Mouse (Mus musculus) liver, embryonic 14.5 days (tissue): ENCODE measurements at regions not wholly inside any gene's neighbourhood (a gene's known extent, or its start where the extent isn't known, plus 50 kb on each side); places are given as distances from the start of the nearest gene placed in this dataset.

Experiments used
- ATAC-seq: fragments of 200-750 bp; cut with Nextera tagmentation; 2 replicates; pipeline ENCODE4 v1.8.0; 2017; ENCODE audit warnings: moderate number of reproducible peaks, mild to moderate bottlenecking, moderate library complexity; ENCODE audit not compliant: insufficient read depth
- DNase-seq, 3 experiments: peaks; one replicate each; pipeline ENCODE4 v3.0.0-alpha.2; 2012 to 2013; ENCODE audit warnings: low read depth in 3 of 3, low spot score in 3 of 3
- H3K27ac ChIP-seq: fragments of 300-500 bp; sonication (generic); 2 replicates; pipeline ENCODE4 v1.5.1; 2014; ENCODE audit warnings: moderate library complexity, mild to moderate bottlenecking, control low read depth, inconsistent platforms
- H3K27me3 ChIP-seq: fragments of 300-500 bp; sonication (generic); 2 replicates; pipeline ENCODE4 v1.6.1; 2014; ENCODE audit warnings: mild to moderate bottlenecking, low read length, moderate library complexity; ENCODE audit not compliant: control insufficient read depth, insufficient read depth
- H3K36me3 ChIP-seq: fragments of 300-500 bp; sonication (generic); replicated peaks from 2 replicates; pipeline ENCODE4 v1.6.1; 2014; ENCODE audit warnings: low read depth; ENCODE audit not compliant: control insufficient read depth, insufficient read depth
- H3K4me1 ChIP-seq, 2 experiments: fragments of 200-500 bp in 1 of 2; fragments of 300-500 bp in 1 of 2; sonication (generic) in 1 of 2; replicated peaks; 2 replicates each; pipeline ENCODE4 v1.6.1; 2012 to 2014; ENCODE audit warnings: antibody characterized with exemption in 1 of 2, inconsistent platforms in 1 of 2, low read length in 1 of 2; ENCODE audit not compliant: control insufficient read depth in 2 of 2, insufficient read depth in 2 of 2
- H3K4me2 ChIP-seq: fragments of 300-500 bp; sonication (generic); 2 replicates; pipeline ENCODE4 v1.6.1; 2014; ENCODE audit warnings: low read depth, mild to moderate bottlenecking, control low read depth, moderate library complexity
- H3K4me3 ChIP-seq, 2 experiments: fragments of 200-500 bp in 1 of 2; fragments of 300-500 bp in 1 of 2; sonication (generic) in 1 of 2; 2 replicates each; pipeline ENCODE4 v1.5.1; 2012 to 2014; ENCODE audit warnings: low read depth in 2 of 2, low read length in 2 of 2, mild to moderate bottlenecking in 2 of 2, control low read depth in 1 of 2, inconsistent platforms in 1 of 2, moderate library complexity in 1 of 2; ENCODE audit not compliant: insufficient read depth in 1 of 2
- H3K9ac ChIP-seq: fragments of 300-500 bp; sonication (generic); replicated peaks from 2 replicates; pipeline ENCODE4 v1.6.1; 2014; ENCODE audit warnings: mild to moderate bottlenecking, control low read depth, moderate library complexity
- H3K9me3 ChIP-seq: fragments of 300-500 bp; sonication (generic); 2 replicates; pipeline ENCODE4 v1.6.1; 2016; ENCODE audit warnings: low read length, mixed read lengths; ENCODE audit not compliant: control insufficient read depth
- CTCF ChIP-seq: IDR thresholded peaks from 2 replicates; pipeline ENCODE4 v1.5.1; 2016; ENCODE audit warnings: antibody characterized with exemption, low read depth, control low read depth
- EP300 ChIP-seq: IDR thresholded peaks from 2 replicates; pipeline ENCODE4 v1.6.1; 2016; ENCODE audit warnings: antibody characterized with exemption, low read depth
- WGBS: fragments of 180-500 bp; shearing (Covaris S2); extraction: QIAGEN DNeasy Blood & Tissue Kit; methylation state at CpG from one replicate; pipeline ENCODE4 v1.1.7; 2014; ENCODE audit not compliant: insufficient replicate concordance; 5-methylcytosine and 5-hydroxymethylcytosine counted together

- H3K9me3 ChIP-seq = no peaks in the 10 kb centered on the region
- no peak for ATAC-seq
- no peak overlapping the region for H3K4me3 ChIP-seq
- H3K9ac ChIP-seq = no peak overlapping the region
- DNase-seq = no peak
- no peak for TF ChIP-seq CTCF
- TF ChIP-seq EP300 = no peak
- H3K27ac ChIP-seq = no peak overlapping the region
- H3K4me2 ChIP-seq = no peak overlapping the region
- no peaks in the 10 kb centered on the region for H3K27me3 ChIP-seq
- H3K36me3 ChIP-seq = no peaks in the 10 kb centered on the region
- H3K4me1 ChIP-seq = no peaks in the 10 kb centered on the region
Observed at GRCm38 (mm10) chr16:95789548-95789947, 87.7 kb downstream of the Ets2 start.

GRCm38 (mm10) chr16:95781681-95782080, 79.8 kb downstream of the Ets2 start:
- TF ChIP-seq EP300 = no peak
- no peak for TF ChIP-seq CTCF
- Histone ChIP-seq H3K9ac (no peak overlapping the region), H3K4me1 (no peaks in the 10 kb centered on the region), H3K27ac (no peak overlapping the region), H3K27me3 (no peaks in the 10 kb centered on the region), H3K4me3 (no peak overlapping the region), H3K9me3 (no peaks in the 10 kb centered on the region), H3K4me2 (no peak overlapping the region), H3K36me3 (no peaks in the 10 kb centered on the region)
- no peak for DNase-seq
- no peak for ATAC-seq
- 52% methylated on average over 5 of the region's 5 CpGs for WGBS

- no peak overlapping the region for H3K27ac ChIP-seq
- peaks cover 3 to 8% of the 10 kb centered on the region in 2 experiments; a peak in 2 of 4 replicates for H3K4me1 ChIP-seq
- DNase-seq (no peak), ATAC-seq (no peak)
- TF ChIP-seq EP300 = no peak
- no peaks in the 10 kb centered on the region for H3K27me3 ChIP-seq
- no peak overlapping the region for H3K4me3 ChIP-seq
- no peaks in the 10 kb centered on the region for H3K9me3 ChIP-seq
- no peaks in the 10 kb centered on the region for H3K36me3 ChIP-seq
- WGBS = 14% methylated on average over 2 of the region's 2 CpGs
- no peak overlapping the region for H3K4me2 ChIP-seq
- H3K9ac ChIP-seq = no peak overlapping the region
Observed at GRCm38 (mm10) chr16:95780431-95780830, 78.6 kb downstream of the Ets2 start.

- H3K27me3 ChIP-seq = no peaks in the 10 kb centered on the region
- H3K36me3 ChIP-seq = no peaks in the 10 kb centered on the region
- DNase-seq (no peak), ATAC-seq (no peak)
- TF ChIP-seq CTCF (no peak), EP300 (no peak)
- no peak overlapping the region for H3K4me2 ChIP-seq
- no peak overlapping the region for H3K4me3 ChIP-seq
- no peak overlapping the region for H3K27ac ChIP-seq
- peaks cover 3 to 9% of the 10 kb centered on the region in 2 experiments; a peak in 2 of 4 replicates for H3K4me1 ChIP-seq
- H3K9me3 ChIP-seq = no peaks in the 10 kb centered on the region
- 65% methylated on average over 6 of the region's 6 CpGs for WGBS
- H3K9ac ChIP-seq = no peak overlapping the region
Observed at GRCm38 (mm10) chr16:95778845-95779722, 77.2 kb downstream of the Ets2 start.

GRCm38 (mm10) chr16:95778173-95778572, 76.3 kb downstream of the Ets2 start:
- no peak overlapping the region for H3K4me3 ChIP-seq
- H3K4me2 ChIP-seq = no peak overlapping the region
- H3K4me1 ChIP-seq = peaks cover 3 to 11% of the 10 kb centered on the region in 2 experiments; a peak in 2 of 4 replicates
- no peak for TF ChIP-seq CTCF
- TF ChIP-seq EP300 = no peak
- DNase-seq (no peak), ATAC-seq (no peak)
- no peak overlapping the region for H3K9ac ChIP-seq
- H3K27me3 ChIP-seq = no peaks in the 10 kb centered on the region
- no peaks in the 10 kb centered on the region for H3K36me3 ChIP-seq
- no peak overlapping the region for H3K27ac ChIP-seq
- WGBS = 57% methylated on average over 4 of the region's 4 CpGs
- H3K9me3 ChIP-seq = no peaks in the 10 kb centered on the region
